Mouse (Mus musculus): ENCODE measurements around the gene 1700042G07Rik. TPM values are rescaled to one million over a fixed set of nuclear protein-coding genes. Genes with fewer than 3 reads are reported as not detected.

Gene 1700042G07Rik
- polyA plus RNA-seq, 1 experiment, result not detected

DNA sequence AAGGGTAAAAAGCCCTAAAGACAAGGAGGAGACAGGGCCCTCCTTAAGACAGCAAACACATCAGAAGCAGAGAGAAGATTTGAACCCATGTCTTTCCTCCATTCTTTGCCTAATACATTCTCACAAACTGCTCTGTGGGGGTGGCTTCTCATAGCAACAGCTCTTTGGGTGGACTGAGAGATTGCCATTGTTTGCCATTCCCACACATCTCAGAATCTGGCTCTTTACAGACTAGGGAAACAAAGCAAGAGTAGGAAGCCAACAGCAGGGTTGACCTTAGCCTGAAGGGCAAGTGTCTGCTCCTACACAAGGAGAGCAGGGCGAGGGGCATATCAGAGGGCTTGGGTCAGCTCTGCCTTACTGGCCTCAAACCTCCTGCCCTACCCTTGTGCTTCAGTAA, 31.4 kb upstream of the 1700042G07Rik start:
- peaks cover 52% of the 10 kb centered on the region for H3K27me3 ChIP-seq (ENCODE audit: control insufficient read depth)
- H3K9me3 ChIP-seq (ENCODE audit: control insufficient read depth, low read length), result no peaks in the 10 kb centered on the region; the same call in 1 of the 2 replicates
- TF ChIP-seq TAL1 (IDR thresholded peaks at IDR 0.05; ENCODE audit: low read length) (no peak), GATA1 (IDR thresholded peaks at IDR 0.05; ENCODE audit: low read length) (no peak)
- no peak overlapping the region for H3K4me3 ChIP-seq (replicated peaks)
- no peaks in the 10 kb centered on the region for H3K36me3 ChIP-seq (ENCODE audit: control insufficient read depth)
- H3K4me1 ChIP-seq (ENCODE audit: control insufficient read depth), result peaks cover 10% of the 10 kb centered on the region

DNA sequence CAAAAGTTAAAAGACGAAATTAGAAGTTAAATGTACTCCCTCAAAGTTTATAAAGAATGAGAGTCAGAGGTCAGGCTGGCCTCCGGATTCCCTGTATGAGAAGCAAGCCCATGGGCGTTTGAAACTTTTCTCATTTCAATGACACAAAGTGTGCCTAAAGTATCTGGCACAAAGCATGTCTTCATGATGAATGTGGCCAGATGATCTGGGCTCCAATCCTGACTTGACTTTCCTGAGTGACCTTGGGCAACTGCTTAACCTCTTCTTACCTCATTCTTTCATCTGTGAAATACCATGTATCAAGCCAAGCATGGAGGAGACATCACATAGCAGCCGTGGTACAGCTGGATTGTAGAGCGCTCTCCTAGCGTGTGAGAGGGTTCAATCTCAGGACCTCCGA, 30.9 kb upstream of the 1700042G07Rik start:
- Histone ChIP-seq H3K4me3 (replicated peaks) (no peak overlapping the region), H3K27me3 (ENCODE audit: control insufficient read depth) (peaks cover 52% of the 10 kb centered on the region), H3K9me3 (ENCODE audit: control insufficient read depth, low read length) (peaks cover 3% of the 10 kb centered on the region), H3K36me3 (ENCODE audit: control insufficient read depth) (no peaks in the 10 kb centered on the region), H3K4me1 (ENCODE audit: control insufficient read depth) (peaks cover 10% of the 10 kb centered on the region)
- TF ChIP-seq TAL1 (IDR thresholded peaks at IDR 0.05; ENCODE audit: low read length) (no peak), GATA1 (IDR thresholded peaks at IDR 0.05; ENCODE audit: low read length) (no peak)

DNA sequence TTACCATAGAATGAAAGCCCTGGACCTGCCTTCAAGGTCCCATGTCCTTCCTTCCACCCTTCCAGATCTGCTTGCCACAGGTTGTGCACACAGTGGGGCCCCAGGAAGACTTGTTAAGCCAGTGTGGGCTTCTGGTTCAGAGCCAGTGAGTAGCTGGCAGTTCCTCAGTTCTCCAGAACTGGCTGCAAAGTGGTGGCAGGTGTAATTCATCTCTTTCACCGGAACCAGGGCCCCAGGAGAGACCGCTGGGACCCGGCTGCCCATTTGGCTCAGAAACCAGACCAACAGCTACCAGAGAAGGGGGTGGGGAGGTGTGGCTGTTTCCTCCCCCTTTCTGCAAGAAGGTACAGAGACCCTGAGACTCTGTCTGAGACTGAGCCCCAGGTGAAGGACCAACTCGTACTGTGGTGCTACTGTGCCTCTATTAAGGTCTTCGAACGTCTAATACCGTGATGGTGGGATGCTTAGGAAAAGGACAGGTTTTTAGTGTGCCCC, 29.8 kb upstream of the 1700042G07Rik start:
- H3K9me3 ChIP-seq (ENCODE audit: control insufficient read depth, low read length), result peaks cover 5% of the 10 kb centered on the region
- H3K36me3 ChIP-seq (ENCODE audit: control insufficient read depth), result no peaks in the 10 kb centered on the region
- peaks cover 10% of the 10 kb centered on the region for H3K4me1 ChIP-seq (ENCODE audit: control insufficient read depth)
- H3K4me3 ChIP-seq (replicated peaks), result no peak overlapping the region
- TF ChIP-seq TAL1 (IDR thresholded peaks at IDR 0.05; ENCODE audit: low read length), result no peak
- no peak for TF ChIP-seq GATA1 (IDR thresholded peaks at IDR 0.05; ENCODE audit: low read length)
- H3K27me3 ChIP-seq (ENCODE audit: control insufficient read depth), result peaks cover 54% of the 10 kb centered on the region

DNA sequence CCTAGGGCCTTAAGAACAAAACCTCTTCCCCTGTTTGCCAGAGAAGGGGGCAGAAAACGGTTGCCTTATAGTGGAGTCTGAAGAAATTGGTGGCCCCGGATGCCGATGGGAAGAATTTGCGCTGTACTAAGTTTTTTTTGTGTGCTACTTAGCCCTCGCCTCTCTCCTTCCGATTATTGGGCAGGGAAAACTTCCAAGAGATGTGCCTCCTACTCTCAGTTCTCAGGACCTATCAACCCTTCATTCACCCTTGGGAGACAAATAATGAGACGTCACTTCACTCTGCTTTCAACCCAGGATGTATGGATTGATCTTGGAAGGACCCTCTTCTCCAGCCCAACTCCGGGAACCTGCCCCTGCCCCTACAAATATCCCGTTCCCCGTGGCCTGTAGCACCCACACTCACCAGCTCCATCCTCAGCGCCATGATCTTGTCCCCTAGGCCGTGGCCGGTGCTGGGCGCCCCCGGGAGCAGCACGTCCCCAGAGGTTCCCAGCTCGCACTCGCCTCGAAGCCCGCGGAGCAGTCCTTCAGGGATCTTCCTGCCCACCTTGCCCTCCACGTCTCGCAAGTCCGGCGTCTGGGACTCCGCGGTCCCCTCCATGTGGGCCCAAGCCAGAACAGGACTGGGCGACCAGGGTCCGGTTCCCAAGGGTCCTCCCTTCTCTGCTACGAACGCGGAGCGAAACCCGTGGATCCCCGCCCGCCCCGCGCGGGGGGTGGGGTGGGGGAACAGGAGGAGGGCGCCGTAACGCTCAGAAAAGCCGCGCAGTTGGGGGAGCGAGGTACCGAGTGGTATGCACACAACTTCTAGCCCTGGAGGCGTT, 29.1 kb upstream of the 1700042G07Rik start:
- peaks cover 54% of the 10 kb centered on the region for H3K27me3 ChIP-seq (ENCODE audit: control insufficient read depth)
- H3K9me3 ChIP-seq (ENCODE audit: control insufficient read depth, low read length), result peaks cover 5% of the 10 kb centered on the region
- no peak for TF ChIP-seq TAL1 (IDR thresholded peaks at IDR 0.05; ENCODE audit: low read length)
- no peak for TF ChIP-seq GATA1 (IDR thresholded peaks at IDR 0.05; ENCODE audit: low read length)
- H3K36me3 ChIP-seq (ENCODE audit: control insufficient read depth), result no peaks in the 10 kb centered on the region
- peaks cover 10% of the 10 kb centered on the region for H3K4me1 ChIP-seq (ENCODE audit: control insufficient read depth)
- peak overlapping the region; percentile 57 for H3K4me3 ChIP-seq (replicated peaks)

DNA sequence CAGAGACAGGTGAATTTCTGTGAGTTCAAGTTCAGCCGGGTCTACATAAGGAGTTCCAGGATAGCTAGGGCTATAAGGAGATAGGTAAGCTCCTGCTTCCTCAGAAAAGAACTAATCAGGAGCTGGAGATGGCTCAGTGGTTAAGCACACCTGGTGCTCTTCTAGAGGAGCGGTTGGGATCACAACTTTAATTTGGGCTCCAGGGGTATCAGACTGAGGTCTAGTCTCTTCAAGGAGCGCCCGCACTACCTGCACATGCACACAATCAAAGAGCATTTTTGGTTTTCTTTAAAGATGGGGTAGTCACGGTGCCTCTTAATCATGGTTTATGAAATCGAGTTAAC, 23.4 kb upstream of the 1700042G07Rik start:
- Histone ChIP-seq H3K4me1 (ENCODE audit: control insufficient read depth) (peaks cover 25% of the 10 kb centered on the region), H3K9me3 (ENCODE audit: control insufficient read depth, low read length) (peaks cover 5% of the 10 kb centered on the region), H3K36me3 (ENCODE audit: control insufficient read depth) (peaks cover 31% of the 10 kb centered on the region), H3K27me3 (ENCODE audit: control insufficient read depth) (peaks cover 11% of the 10 kb centered on the region), H3K4me3 (replicated peaks) (peak overlapping the region; percentile 80)
- TF ChIP-seq GATA1 (IDR thresholded peaks at IDR 0.05; ENCODE audit: low read length) (no peak), TAL1 (IDR thresholded peaks at IDR 0.05; ENCODE audit: low read length) (no peak)

DNA sequence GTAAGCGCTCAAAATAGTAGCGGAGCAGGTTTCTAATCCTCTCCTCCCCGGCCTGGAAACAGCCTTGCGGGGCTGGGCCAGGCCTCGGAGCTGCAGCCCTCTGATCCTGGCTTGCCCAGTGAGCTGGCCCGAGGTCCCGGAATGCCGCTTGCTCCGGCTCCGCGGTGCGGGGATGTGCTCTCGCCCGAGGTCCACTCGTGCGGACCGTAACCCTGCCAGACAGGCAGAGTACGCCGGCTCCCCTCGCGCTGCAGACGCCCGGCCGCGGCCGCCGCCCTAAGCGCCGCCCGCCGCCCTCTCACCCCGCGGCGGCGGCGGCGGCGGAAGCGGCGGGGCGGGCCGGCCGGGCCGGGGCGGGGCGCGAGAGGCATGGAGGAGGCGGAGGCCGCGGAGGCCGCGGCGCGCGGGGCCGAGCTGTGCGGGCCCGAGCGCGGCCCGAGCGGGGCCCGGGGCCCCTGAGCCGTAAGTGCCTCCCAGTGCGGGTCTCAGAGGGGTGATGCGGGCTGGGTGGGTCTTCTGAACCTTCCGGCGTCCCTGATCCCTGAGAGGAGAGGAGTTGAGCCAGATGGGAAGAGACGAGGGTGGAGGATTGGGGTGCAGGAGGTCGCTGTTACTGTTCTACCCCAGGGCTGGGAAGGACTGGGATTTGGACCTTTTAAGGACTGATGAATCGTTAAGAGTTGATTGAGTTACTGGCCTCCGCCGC, 22.9 kb upstream of the 1700042G07Rik start:
- H3K36me3 ChIP-seq (ENCODE audit: control insufficient read depth), result peaks cover 36% of the 10 kb centered on the region
- peak overlapping the region; percentile 80 for H3K4me3 ChIP-seq (replicated peaks)
- peaks cover 25% of the 10 kb centered on the region for H3K4me1 ChIP-seq (ENCODE audit: control insufficient read depth)
- H3K9me3 ChIP-seq (ENCODE audit: control insufficient read depth, low read length), result peaks cover 5% of the 10 kb centered on the region
- peaks cover 6% of the 10 kb centered on the region for H3K27me3 ChIP-seq (ENCODE audit: control insufficient read depth)
- TF ChIP-seq TAL1 (IDR thresholded peaks at IDR 0.05; ENCODE audit: low read length), result no peak
- no peak for TF ChIP-seq GATA1 (IDR thresholded peaks at IDR 0.05; ENCODE audit: low read length)

DNA sequence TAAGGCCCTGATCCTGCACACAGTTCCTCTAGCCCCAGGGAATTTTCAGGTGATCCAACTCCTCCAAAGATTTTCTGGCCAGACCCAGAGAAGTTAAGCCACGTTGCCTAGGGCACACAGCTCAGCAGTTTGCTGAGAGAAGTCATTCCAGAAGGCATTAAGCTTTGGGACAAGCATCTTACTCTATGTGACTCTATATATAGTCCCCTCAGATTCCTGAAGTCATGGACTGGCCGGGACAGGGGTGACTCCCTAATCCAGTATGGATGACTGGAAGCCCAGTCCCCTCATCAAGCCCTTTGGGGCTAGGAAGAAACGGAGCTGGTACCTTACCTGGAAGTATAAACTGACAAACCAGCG, 22.3 kb upstream of the 1700042G07Rik start:
- Histone ChIP-seq H3K4me3 (replicated peaks) (peak overlapping the region; percentile 80), H3K27me3 (ENCODE audit: control insufficient read depth) (peaks cover 2% of the 10 kb centered on the region), H3K36me3 (ENCODE audit: control insufficient read depth) (peaks cover 41% of the 10 kb centered on the region), H3K4me1 (ENCODE audit: control insufficient read depth) (peaks cover 25% of the 10 kb centered on the region), H3K9me3 (ENCODE audit: control insufficient read depth, low read length) (peaks cover 5% of the 10 kb centered on the region)
- TF ChIP-seq GATA1 (IDR thresholded peaks at IDR 0.05; ENCODE audit: low read length) (no peak), TAL1 (IDR thresholded peaks at IDR 0.05; ENCODE audit: low read length) (no peak)

DNA sequence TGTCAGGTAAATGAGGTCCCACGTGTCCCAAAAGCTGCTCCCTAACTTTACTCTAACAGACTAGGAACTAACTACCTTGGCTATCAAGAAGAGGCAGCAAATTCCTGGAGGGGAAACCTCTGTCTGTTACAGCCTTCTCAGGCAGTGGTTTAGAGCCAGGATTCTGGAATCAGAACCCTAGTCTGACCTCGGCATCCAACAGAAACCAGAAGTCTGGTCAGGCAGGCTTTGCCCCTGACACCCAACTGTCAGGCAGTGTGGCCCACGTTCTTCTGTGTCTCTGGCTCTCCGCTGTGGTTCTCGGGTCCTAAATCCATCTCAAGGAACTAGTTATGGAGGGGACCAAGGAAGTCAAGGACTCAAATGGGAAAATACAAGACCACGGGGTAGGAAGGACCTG, 21.9 kb upstream of the 1700042G07Rik start, which contains the start of gene Lurap1:
TSS of gene Lurap1 (minus strand) at position 101 of the 400 bp plus-strand sequence.
- no peak for TF ChIP-seq GATA1 (IDR thresholded peaks at IDR 0.05; ENCODE audit: low read length)
- TF ChIP-seq TAL1 (IDR thresholded peaks at IDR 0.05; ENCODE audit: low read length), result no peak
- H3K4me1 ChIP-seq (ENCODE audit: control insufficient read depth), result peaks cover 25% of the 10 kb centered on the region
- H3K9me3 ChIP-seq (ENCODE audit: control insufficient read depth, low read length), result peaks cover 5% of the 10 kb centered on the region
- peaks cover 2% of the 10 kb centered on the region for H3K27me3 ChIP-seq (ENCODE audit: control insufficient read depth)
- H3K36me3 ChIP-seq (ENCODE audit: control insufficient read depth), result peaks cover 45% of the 10 kb centered on the region
- H3K4me3 ChIP-seq (replicated peaks), result peak within 1 kb of the TSS; percentile 80

DNA sequence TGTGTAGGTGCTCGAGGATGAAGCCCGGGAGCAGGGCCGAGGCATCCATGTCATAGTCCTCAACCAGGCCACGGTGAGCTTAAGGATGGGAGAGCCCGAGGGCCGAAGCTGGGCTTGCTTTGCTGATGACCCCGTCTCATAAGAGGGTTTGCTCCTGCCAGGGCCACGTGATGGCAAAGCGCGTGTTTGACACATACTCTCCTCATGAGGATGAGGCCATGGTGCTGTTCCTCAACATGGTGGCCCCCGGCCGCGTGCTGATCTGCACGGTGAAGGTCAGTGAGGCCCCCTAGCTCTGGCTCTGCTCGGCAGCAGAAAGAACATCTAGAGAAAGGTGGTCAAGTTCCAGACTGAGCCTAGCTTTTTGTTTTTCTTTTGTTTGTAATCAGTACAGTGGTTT, 20.5 kb upstream of the 1700042G07Rik start:
- H3K36me3 ChIP-seq (ENCODE audit: control insufficient read depth), result peaks cover 56% of the 10 kb centered on the region

More for the DNA sequence above, 20.5 kb upstream of the 1700042G07Rik start:
- Histone ChIP-seq H3K4me1 (ENCODE audit: control insufficient read depth) (peaks cover 25% of the 10 kb centered on the region), H3K27me3 (ENCODE audit: control insufficient read depth) (peaks cover 2% of the 10 kb centered on the region), H3K9me3 (ENCODE audit: control insufficient read depth, low read length) (no peaks in the 10 kb centered on the region), H3K4me3 (replicated peaks) (no peak overlapping the region)
- TF ChIP-seq GATA1 (IDR thresholded peaks at IDR 0.05; ENCODE audit: low read length) (no peak), TAL1 (IDR thresholded peaks at IDR 0.05; ENCODE audit: low read length) (no peak)
